Mouse (Mus musculus) central nervous system, embryonic 11.5 days (tissue): ENCODE results near the gene Vmn2r31. TPM values are rescaled to one million over a fixed set of nuclear protein-coding genes. Genes with fewer than 3 reads are reported as not detected.

Experiments used
- polyA plus RNA-seq: library from polyadenylated mRNA; depleted of rRNA; stranded (reverse); fragments of >200 nt; gene quantifications from 2 replicates; pipeline ENCODE4 v1.2.3, GENCODE M21; 2012; rRNA removed

Vmn2r31 gene
- polyA plus RNA-seq: not detected in 2 replicates

DNA sequence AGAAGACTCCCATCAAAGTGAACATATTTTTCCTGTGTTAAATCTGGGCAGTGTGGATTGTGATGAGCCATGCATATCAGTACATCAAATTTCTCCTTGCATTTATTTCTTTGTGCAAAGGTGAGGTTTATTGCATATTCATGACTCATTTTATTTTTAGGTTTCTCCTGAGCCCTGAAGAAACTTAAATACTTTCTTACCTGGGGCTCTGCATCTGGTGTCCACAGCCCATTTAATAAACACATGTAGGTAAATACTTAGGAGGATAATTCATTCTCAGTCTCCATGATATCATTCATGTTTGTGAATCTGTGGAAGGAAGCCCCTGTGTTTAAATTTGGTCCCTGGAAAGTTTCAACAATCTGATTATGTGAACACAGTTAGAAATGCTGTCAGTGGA, at the start of gene Vmn2r31:
Gene Vmn2r31 (minus strand): TSS at position 101 of the 400 bp plus-strand sequence.

DNA sequence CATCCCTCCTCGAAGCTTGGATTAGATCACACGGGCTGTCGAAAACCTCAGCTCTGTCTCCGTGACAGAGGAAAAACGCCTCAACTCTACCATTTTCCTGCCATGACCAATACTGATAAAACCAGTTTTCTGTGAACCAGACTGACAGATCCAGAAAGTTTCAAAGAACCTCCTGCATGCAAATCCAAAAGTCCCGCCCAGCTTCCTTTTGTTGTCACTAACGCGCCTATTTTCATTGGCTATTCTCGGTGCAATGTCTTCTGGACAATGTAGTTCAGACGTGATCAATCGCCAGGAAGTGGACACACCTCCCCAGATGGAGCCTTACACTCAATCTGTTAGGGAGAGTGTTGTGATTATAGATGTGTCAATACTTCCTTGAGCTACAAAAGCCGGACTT, 25.1 kb downstream of the Vmn2r31 start, which contains the start of gene Gm45783:
Gene Gm45783 (minus strand): TSS at position 143 of the 400 bp plus-strand sequence.

DNA sequence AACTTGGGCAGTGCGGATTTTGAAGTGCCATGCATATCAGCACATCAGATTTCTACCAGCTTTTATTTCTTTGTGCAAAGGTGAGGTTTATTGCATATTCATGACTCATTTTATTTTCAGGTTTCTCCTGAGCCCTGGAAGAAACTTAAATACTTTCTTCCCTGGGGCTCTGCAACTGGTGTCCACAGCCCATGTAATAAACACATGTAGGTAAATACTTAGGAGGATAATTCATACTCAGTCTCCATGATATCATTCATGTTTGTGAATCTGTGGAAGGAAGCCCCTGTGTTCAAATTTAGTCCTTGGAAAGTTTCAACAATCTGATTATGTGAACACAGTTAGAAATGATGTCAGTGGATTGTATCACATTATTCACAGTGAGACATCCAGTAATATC, 62.0 kb downstream of the Vmn2r31 start, which contains the start of gene Vmn2r30:
Gene Vmn2r30 (minus strand): TSS at position 101 of the 400 bp plus-strand sequence.

Other genes with a start within 250 kb of the Vmn2r31 start
- 1.7 and 2.7 TPM in 2 replicates for gene Zfp418, start 228.4 kb downstream of the Vmn2r31 start, polyA plus RNA-seq
- gene Zfp772, start 189.7 kb downstream of the Vmn2r31 start, polyA plus RNA-seq: 5.1 and 8.3 TPM in 2 replicates
- 0.53 and 0.92 TPM in 2 replicates for gene Vmn2r29, start 152.4 kb downstream of the Vmn2r31 start, polyA plus RNA-seq
- 1.6 and 2.1 TPM in 2 replicates for gene Gm45844, start 121.4 kb downstream of the Vmn2r31 start, polyA plus RNA-seq
- gene Clcn4, start 98.9 kb downstream of the Vmn2r31 start, polyA plus RNA-seq: 28.4 and 32.8 TPM in 2 replicates
- not detected in 2 replicates for gene Vmn2r30, start 62.1 kb downstream of the Vmn2r31 start, polyA plus RNA-seq
- not detected in 2 replicates for gene Gm45783, start 25.1 kb downstream of the Vmn2r31 start, polyA plus RNA-seq
- not detected in 2 replicates for gene Vmn2r32, start 80.3 kb upstream of the Vmn2r31 start, polyA plus RNA-seq
- not detected in 2 replicates for gene Vmn2r33, start 167.1 kb upstream of the Vmn2r31 start, polyA plus RNA-seq